Mouse (Mus musculus) regulatory T cell (primary cell): ENCODE data around the gene Clmp.
"Not testable (repeated sequence)": the region's sequence is repeated elsewhere in the genome, so short reads cannot be mapped to it uniquely, and the experiment has no call there.

Experiments used
- in situ Hi-C: fragments of 300-600 bp; cut with MboI, MseI; formaldehyde crosslinking; loops from one replicate; pipeline ENCODE4 v1.15.1; 2025; ENCODE audit warnings: high pct_unique_total_duplicates

Gene Clmp

DNA sequence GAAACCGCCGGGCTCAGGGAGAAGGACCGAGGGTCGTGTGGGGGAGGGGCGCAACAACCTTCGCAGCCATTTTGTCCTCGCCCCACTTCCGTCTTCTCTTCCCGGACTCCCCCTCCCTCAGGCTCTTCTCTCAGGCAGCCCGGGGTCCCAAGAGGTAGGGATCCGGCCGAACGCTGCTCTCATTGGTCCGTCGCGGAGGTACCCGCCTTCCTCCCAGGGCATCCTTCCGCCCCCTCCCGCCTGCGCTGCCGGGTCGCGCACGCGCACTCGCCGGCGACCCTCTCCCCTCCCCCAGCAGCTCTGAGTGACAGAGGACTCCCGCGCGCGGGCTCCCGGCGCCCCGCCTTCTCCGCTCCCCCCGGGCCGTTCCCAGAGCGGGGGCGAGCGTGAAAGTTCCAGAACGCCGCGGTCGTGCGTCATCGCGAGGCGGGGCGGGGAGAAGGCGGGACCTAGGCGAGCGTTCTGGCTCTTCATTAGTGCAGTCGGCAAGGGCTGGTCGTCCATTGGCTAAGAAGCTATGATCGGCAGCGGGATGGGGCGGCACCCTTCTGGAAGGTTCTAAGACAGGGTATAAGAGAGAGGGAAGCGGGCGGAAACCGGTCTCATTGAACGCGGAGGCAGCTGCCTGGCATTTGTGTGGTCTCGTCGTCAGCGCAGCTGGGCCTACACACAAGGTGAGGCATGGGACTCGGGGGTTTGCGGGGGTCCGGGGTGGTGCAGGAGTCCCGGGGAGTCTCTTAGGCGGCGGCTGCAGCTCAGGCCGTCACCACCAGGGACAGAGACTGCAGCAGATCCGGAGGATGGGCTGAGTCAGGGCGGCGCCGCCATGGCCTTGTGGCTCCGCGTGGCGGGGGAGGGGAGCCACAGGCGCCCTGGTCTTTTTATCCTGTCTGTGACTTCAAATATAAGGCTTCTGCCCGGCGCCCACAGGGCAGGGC is 115.2 kb downstream of the Clmp start, which contains the start of gene Hspa8:
Hspa8 (plus strand) TSS at position 310 of the 938 bp plus-strand sequence.
- in situ Hi-C loops = no loop called here

DNA sequence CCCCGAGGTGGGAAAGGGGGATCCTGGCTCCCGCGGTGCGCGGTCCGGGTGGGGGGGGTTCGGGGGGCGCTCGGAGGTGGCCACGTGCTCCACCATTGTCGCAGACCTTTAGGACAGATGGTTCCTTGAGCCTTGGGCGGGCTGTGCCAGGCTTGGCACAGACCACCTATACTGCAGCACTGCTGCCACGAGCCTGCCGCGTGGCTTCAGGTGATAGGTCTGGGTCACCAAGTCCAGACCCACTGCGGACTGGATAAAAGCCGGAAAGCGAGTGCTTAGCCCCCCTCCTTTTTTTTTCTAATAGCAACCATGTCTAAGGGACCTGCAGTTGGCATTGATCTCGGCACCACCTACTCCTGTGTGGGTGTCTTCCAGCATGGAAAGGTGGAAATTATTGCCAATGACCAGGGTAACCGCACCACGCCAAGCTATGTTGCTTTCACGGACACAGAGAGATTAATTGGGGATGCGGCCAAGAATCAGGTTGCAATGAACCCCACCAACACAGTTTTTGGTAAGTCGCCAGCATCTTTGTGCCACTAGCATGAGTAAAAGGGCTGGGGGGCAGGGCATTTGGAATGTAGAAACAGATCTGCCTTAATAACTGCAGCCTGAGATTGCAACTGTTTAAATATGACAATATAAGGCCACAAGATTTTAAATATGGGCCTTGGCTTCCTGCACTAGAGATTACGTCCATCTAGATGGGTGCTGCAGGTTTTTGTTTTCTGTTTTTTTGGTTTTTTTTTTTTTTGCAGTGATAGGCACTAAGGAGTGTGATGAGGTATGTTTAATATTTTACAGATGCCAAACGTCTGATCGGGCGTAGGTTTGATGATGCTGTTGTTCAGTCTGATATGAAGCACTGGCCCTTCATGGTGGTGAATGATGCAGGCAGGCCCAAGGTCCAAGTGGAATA is 116.1 kb downstream of the Clmp start:
- in situ Hi-C loops = not testable (repeated sequence)

DNA sequence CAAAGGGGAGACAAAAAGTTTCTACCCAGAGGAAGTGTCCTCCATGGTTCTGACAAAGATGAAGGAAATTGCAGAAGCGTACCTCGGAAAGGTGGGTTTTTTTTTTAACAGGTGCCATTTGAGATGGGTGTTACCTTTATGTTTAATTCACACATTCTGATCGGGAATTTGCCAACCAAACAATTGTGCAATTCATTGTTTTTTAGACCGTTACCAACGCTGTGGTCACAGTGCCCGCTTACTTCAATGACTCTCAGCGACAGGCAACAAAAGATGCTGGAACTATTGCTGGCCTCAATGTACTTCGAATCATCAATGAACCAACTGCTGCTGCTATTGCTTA is 116.7 kb downstream of the Clmp start:
- in situ Hi-C loops = not testable (repeated sequence)

DNA sequence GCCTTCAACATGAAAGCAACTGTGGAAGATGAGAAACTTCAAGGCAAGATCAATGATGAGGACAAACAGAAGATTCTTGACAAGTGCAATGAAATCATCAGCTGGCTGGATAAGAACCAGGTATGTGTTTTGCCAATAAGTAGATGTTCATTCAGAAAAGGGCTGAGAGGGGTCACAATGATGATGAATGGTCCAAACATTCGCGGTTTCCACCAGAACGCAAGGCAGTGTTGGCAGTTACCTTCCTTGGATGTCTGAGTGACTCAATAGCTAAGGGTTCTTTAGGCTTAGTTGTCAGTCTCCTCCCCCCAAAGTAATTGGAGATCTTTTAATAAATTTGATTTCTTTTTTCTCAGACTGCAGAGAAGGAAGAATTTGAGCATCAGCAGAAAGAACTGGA is 118.8 kb downstream of the Clmp start:
- in situ Hi-C loops = not testable (repeated sequence)

DNA sequence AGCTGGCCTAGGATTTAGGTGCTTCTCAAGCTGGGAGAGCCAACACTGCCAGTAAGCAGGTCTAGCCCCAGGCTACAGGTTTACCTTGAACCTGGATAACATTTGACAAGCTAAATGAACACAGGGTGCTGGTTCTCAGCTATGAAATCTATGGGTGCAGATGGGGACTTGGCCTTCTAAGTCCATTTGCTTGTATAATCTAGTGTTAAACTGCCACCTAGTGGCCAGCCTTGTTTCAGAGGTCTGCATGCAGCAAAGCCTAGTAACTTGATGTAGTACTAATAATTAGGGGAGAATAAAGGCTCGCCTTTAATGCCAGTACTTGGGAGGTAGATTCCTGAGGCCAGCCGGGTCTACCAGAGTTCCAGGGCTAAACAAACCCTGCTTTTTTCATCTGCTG is 119.5 kb downstream of the Clmp start:
- in situ Hi-C loops = no loop called here

GRCm38 (mm10) chr9:40806440-40807288 is 120.9 kb downstream of the Clmp start:
- in situ Hi-C loops = no loop called here

- in situ Hi-C loops = no loop called here
Measured at GRCm38 (mm10) chr9:40807289-40807920, 121.6 kb downstream of the Clmp start.

GRCm38 (mm10) chr9:40808061-40808906 is 122.5 kb downstream of the Clmp start:
- in situ Hi-C loops = no loop called here

- in situ Hi-C loops = no loop called here
Measured at GRCm38 (mm10) chr9:40808907-40809280, 123.1 kb downstream of the Clmp start.

GRCm38 (mm10) chr9:40811860-40812259 is 126.1 kb downstream of the Clmp start:
- in situ Hi-C loops = no loop called here

DNA sequence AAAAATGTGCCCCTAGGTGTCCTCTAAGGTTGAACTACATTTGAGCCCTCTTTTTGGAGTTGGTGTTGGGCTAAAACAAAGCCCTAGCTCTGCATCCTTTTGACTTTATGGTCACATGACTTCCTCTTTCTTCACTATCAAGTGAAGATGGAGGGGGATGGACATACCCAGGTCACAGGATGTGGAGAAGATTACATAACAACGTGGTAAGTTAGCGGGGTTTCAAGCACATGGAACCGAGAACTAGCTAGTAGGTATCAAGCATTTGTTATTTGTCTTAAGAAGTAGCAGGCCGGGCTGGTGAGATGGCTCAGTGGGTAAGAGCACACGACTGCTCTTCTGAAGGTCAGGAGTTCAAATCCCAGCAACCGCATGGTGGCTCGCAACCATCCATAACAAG is 128.3 kb downstream of the Clmp start:
- in situ Hi-C loops = no loop called here

- in situ Hi-C loops = no loop called here
Measured at GRCm38 (mm10) chr9:40817325-40818028, 131.7 kb downstream of the Clmp start.

DNA sequence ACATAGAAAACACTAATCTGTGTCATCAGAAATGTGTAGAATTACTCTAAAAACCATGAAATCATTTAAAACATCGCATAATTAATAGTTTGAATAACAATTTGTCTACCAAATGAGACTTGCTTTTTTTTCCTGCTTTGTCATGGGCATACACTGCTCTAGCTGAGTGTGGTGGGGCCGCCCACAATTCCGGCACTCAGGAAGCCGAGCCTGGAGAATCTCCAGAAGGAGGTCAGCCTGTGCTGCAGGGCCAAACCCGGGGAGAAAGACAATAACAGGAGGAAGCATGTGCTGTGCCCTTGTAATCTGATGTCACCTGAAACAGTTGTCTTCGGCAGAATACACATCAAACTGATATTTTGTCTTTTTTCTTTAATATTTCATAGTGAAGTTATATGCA is 139.8 kb downstream of the Clmp start:
- in situ Hi-C loops = loop anchor here (25.0 kb wide), 1 partner anchor 112 kb away; no protein-coding TSS in a partner anchor

DNA sequence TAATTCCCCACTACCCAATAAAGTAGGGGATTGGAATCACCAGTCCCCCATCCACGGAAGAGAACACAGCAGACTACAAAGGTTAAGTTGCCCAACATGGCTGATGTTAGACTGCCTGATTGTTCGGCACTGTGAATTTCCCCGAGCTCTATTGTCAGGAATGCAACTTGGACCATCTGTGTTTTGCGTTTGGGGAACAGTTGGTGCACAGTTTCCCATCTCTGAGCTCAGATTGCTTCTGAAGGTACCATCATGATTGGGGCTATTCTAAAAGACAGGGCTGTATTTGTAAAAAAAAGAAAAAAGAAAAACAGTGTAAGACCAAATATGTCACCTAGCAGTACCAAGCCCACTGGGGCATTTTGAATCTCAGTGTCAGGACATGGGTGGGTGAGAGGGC is 141.6 kb downstream of the Clmp start:
- in situ Hi-C loops = loop anchor here (25.0 kb wide), 1 partner anchor 110 kb away; no protein-coding TSS in a partner anchor

DNA sequence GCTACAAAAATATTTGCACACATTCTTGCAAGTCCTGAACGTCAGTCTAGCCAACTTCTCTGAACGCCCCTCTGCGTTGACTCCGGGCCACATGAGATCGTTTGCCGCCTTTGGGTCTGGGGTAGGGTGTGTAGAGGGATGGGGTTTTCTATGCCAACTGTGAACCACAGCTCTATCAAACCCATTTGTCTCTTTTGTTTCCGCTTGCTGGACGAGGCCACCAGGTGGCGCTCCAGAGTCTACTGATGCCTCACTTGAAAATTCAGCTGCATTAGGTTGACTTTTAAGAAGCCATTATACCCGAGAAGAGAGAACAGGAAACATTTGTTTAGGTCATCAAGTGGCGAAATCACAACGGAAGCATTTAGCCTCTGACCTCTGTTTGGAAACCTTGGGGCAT is 148.8 kb downstream of the Clmp start:
- in situ Hi-C loops = loop anchor here (25.0 kb wide), 1 partner anchor 103 kb away; no protein-coding TSS in a partner anchor
